Mouse (Mus musculus): ENCODE results near the gene Elp5.
"Not testable (repeated sequence)": the region's sequence is repeated elsewhere in the genome, so short reads cannot be mapped to it uniquely, and the experiment has no call there.

Gene Elp5

DNA sequence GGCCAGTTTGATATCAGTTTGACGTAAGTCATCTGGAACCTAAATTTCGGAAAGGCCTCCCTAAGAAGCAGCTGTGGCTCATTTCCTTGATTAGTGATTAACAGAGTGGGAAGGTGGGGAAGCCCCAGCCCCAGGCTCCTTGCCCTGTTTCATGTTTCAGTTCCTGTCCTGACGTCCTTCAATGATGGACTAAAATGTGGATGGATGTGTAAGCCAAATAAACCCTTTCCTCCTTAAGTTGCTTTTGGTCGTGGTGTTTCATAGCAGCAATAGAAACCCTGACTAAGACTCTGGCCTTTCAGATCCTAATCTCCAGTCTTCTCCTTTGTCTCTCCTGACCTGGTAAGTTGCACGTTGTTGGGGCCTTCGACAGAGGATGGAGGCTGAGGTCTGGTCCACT is 12.1 kb downstream of the Elp5 start:
- in situ Hi-C loops (cut with MboI; ENCODE audit: low pct_unique_long_range_greater_than_20kb in 1 of 2, low sequenced_read_pairs in 2 of 2, unreplicated experiment in 1 of 2) = no loop called here

GRCm38 (mm10) chr11:69968793-69969192 is 13.5 kb downstream of the Elp5 start:
- in situ Hi-C loops (cut with MboI; ENCODE audit: low pct_unique_long_range_greater_than_20kb in 1 of 2, low sequenced_read_pairs in 2 of 2, unreplicated experiment in 1 of 2) = no loop called here

DNA sequence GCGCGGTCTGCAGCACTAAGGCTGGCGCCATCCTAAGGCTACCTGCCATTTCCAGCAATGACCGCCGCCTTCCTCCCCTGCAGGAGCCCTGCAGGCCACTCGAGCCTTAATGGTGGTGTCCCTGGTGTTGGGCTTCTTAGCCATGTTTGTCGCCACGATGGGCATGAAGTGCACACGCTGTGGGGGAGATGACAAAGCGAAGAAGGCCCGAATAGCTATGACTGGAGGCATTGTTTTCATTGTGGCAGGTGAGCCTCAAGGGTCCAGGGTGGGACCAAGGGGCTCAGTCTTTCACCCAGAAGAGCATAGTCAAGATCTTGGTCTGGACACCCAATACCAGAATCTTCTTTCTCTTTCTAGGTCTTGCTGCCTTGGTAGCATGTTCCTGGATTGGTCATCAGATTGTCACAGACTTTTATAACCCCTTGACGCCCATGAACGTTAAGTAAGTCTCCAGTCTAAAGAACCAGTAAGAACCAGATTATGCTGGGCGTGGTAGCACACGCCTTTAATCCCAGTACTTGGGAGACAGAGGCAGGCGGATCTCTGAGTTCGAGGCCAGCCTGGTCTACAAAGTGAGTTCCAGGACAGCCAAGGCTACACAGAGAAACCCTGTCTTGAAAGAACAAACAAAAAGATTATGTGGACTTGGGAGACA is 15.3 kb downstream of the Elp5 start:
- in situ Hi-C loops (cut with MboI; ENCODE audit: low pct_unique_long_range_greater_than_20kb in 1 of 2, low sequenced_read_pairs in 2 of 2, unreplicated experiment in 1 of 2) = no loop called here

DNA sequence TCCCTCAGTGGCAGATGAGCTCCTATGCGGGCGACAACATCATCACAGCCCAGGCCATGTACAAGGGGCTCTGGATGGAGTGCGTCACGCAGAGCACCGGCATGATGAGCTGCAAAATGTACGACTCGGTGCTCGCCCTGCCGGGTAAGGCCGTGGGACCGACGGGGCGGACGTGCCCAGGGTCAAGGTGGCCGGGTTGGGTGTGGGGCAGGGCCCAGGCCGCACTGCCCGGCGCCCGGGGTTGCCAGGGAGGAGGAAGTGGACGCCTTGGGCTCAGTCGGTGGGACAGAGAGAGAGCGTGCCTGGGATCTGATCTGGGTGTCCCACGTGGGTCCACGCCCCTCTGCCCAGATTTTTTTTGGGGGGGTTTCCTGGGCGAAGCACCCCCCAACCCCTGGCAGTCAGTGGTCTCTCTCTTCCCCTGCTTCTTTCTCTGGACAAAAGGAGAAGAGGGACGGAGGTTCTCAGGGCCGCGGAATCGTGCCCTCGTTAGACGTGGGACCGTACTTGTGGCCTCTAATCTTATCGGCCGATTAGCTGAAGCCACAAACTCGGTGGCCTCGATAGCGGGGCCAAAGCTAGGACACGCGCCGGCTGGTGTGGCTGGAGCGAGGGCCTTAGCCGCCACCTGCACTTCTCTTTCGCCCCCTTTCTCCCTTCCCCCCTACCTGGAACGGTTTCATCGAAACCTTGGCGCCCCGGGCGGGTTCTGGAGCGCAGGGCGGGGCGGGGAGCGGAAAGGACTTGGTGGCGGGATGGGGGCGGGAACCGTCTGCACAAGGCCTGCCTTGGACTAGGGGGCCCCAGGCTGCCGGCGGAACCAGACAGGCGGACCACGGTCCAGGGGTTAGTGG is 16.1 kb downstream of the Elp5 start:
- in situ Hi-C loops (cut with MboI; ENCODE audit: low pct_unique_long_range_greater_than_20kb in 1 of 2, low sequenced_read_pairs in 2 of 2, unreplicated experiment in 1 of 2) = no loop called here

GRCm38 (mm10) chr11:69965271-69966005 is 16.9 kb downstream of the Elp5 start:
- in situ Hi-C loops (cut with MboI; ENCODE audit: low pct_unique_long_range_greater_than_20kb in 1 of 2, low sequenced_read_pairs in 2 of 2, unreplicated experiment in 1 of 2) = no loop called here

- in situ Hi-C loops (cut with MboI; ENCODE audit: low pct_unique_long_range_greater_than_20kb in 1 of 2, low sequenced_read_pairs in 2 of 2, unreplicated experiment in 1 of 2) = no loop called here
Observed at GRCm38 (mm10) chr11:69964650-69965270, 17.6 kb downstream of the Elp5 start, which contains the start of gene Cldn7. Gene Cldn7, plus strand, starts transcription at chr11:69964779.

DNA sequence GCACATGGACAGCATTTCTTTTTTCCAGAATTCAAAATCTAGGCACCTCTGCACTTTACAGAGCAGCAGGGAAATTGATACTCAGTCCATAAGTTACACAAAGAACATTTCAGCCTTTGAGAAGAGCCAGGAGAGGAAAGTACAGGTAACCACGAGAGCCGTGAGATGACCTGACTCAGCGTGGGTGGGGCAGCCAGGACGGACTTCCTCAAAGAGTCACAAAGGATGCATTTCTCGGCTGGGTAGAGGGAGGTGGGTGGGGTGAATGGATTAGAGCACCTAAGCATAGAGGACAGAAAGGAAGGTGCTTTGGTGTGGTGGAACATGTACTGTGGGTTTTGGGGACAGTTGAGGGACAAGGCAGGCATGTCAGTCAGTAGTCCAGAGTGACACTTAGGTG is 20.5 kb downstream of the Elp5 start:
- in situ Hi-C loops (cut with MboI; ENCODE audit: low pct_unique_long_range_greater_than_20kb in 1 of 2, low sequenced_read_pairs in 2 of 2, unreplicated experiment in 1 of 2) = no loop called here

DNA sequence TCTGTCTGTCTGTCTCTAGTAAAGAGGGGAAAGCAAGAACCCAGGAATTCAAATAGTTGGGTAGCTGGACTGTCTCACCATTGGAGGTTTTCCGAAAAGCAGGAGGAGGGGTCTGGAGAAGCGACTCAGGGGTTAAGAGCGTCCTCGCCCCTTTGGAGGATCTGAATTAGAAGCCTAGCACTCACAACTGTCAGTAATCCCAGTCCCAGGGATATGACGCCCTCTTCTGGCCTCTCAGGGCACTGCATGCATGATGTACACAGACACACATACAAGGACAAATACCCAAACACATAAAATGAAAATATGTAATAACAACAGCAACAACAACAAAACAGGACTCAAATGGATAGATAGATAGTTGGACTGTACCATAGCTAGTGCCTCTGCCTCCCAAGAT is 21.7 kb downstream of the Elp5 start:
- in situ Hi-C loops (cut with MboI; ENCODE audit: low pct_unique_long_range_greater_than_20kb in 1 of 2, low sequenced_read_pairs in 2 of 2, unreplicated experiment in 1 of 2) = no loop called here

DNA sequence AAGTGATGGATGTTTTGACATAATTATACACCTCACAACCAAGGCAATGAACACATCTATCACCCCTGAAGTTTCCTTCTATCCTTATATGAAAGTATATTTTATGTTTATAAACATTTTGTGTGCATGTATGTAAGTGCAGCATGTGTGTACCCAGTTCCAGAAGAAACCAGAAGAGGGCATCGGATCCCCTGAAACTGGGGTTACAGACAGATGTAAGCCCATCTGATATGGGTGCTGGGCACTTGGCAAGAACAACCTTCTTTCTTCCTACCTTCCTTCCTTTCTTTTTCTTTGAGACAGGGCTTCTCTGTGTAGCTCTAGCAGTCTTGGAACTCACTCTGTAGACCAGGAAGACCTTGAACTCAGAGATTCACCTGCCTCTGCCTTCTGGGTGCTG is 26.1 kb downstream of the Elp5 start:
- in situ Hi-C loops (cut with MboI; ENCODE audit: low pct_unique_long_range_greater_than_20kb in 1 of 2, low sequenced_read_pairs in 2 of 2, unreplicated experiment in 1 of 2) = no loop called here

- in situ Hi-C loops (cut with MboI; ENCODE audit: low pct_unique_long_range_greater_than_20kb in 1 of 2, low sequenced_read_pairs in 2 of 2, unreplicated experiment in 1 of 2) = not testable (repeated sequence)
Observed at GRCm38 (mm10) chr11:69955618-69956017, 26.7 kb downstream of the Elp5 start.

DNA sequence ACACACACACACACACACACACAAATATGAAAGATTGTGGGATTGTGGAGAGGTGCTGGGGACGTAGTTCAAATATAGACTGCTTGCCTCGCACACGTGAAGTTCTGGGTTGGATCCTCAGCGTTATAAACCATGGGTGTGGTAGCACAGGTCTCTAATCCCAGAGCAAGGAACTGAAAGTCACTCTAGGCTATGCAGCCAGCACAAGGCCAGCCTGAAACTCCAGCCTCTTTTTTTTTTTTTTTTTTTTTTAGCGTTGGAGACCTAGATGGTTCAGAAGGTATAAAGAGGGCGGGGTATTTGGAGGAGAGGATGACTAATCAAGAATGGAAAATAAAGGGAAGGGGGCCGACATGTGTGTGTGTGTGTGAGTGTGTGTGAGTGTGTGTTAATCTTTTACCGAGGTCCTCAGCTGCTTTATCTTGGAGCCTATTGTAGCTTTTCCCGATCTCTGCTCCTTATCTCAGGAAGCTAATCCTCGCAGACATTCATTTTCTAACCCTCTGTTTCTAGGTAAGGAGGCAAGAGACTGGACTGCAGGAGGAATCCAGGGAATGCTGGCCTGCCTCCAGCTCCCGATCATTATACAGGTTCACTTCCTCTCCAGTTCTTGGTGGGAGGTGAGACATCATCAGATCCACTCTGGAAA is 28.9 kb downstream of the Elp5 start:
- in situ Hi-C loops (cut with MboI; ENCODE audit: low pct_unique_long_range_greater_than_20kb in 1 of 2, low sequenced_read_pairs in 2 of 2, unreplicated experiment in 1 of 2) = no loop called here

DNA sequence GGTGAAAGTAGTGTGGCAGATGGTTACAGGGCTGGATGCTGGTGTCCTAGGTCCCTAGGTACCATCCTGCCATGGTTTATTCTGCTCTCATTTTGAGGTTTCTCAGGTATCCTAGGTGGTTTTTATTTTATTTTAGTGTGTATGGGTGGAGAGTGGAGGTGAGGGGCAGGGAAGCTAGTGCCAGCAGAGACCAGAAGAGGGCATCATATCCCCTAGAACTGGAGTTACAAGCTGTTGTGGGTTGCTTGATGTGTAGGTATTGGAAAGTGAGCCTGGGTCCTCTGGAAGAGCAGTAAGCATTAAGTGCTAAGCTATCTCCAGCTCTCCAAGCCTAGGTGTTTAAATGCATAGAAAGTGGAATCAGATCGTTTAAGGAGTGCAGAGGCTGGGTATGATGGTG is 30.0 kb downstream of the Elp5 start:
- in situ Hi-C loops (cut with MboI; ENCODE audit: low pct_unique_long_range_greater_than_20kb in 1 of 2, low sequenced_read_pairs in 2 of 2, unreplicated experiment in 1 of 2) = no loop called here

DNA sequence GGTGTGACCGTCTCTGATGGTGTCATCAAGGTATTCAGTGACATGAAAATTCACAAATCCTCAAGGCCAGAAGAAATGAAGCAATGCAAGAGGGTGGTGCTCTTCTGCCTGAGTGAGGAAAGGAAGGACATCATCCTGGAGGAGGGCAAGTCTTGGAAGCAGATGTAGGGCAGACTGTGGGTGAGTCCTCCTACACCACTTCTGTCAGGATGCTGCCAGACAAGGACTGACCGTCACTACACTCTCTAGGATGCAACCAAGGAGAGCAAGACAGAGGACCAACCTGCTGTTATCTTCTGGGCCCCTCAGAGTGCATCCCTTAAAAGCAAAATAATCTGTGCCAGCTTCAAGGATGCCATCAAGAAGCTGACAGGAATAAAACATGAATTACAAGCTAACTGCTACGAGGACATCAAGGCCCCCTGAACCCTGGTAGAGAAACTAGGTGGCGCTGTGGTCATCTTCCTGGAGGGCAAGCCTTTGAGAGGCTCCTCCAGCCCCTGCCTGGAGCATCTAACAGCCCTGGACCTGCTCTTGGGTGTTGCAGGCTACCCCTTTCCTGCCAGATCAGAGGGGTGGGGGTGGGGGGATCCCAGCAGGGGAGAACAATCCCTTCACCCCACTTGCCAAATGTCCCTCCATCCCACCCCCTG is 31.4 kb downstream of the Elp5 start:
- in situ Hi-C loops (cut with MboI; ENCODE audit: low pct_unique_long_range_greater_than_20kb in 1 of 2, low sequenced_read_pairs in 2 of 2, unreplicated experiment in 1 of 2) = no loop called here

DNA sequence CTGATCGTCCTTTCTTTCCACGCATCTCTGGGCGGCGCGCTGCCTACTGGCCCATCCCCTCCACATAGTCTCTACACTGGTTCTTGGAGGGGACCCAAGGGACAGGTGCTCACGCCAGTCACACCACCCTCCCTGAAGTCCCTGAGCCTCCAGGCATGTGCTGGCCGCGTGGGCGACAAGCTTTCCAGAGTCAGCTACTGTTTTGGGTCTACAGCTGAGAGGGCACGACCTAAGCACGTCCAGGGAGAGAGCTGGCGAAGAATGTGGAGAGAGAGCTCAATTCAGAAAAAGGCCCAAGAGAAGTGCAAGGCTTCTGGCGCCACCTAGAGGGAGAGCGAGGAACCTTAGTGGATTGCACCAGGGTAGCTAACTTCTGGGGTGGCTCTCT is 33.6 kb downstream of the Elp5 start:
- in situ Hi-C loops (cut with MboI; ENCODE audit: low pct_unique_long_range_greater_than_20kb in 1 of 2, low sequenced_read_pairs in 2 of 2, unreplicated experiment in 1 of 2) = no loop called here

DNA sequence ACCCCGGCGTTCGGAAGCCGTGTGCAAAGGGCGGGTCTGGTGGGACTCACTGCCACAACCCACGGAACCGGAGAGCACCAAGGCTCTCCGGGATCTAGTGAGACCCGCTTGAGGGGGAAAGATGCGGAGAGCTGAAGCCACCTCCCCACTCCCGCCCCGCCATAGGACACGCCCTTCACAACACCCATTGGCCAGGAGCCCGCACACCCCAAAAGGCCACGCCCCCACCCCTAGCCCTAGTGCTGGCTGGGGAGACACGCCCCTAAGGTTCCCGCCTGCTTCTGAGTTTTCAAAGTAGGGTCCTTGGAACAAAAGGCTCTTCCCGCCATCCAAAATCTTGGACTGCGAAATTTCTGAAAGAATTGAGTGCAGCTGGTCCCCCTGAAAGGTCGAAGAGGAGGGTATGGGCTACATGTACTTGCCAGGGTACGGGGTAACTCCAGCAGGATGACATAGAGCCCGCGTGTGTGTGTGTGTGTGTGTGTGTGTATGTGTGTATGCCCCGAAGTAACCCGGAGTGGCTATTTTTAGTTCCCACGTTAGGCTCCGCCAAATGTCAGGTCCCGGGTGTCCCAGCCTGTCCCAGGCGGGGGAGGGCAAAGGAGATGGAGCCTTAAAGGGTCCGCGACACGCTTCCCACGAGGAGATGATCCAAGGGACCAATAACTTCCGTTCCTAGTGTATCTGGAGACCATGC is 34.1 kb downstream of the Elp5 start, which contains the start of gene Slc2a4:
Gene Slc2a4 (minus strand): TSS at position 123 of the 697 bp plus-strand sequence.
- in situ Hi-C loops (cut with MboI; ENCODE audit: low pct_unique_long_range_greater_than_20kb in 1 of 2, low sequenced_read_pairs in 2 of 2, unreplicated experiment in 1 of 2) = no loop called here

- in situ Hi-C loops (cut with MboI; ENCODE audit: low pct_unique_long_range_greater_than_20kb in 1 of 2, low sequenced_read_pairs in 2 of 2, unreplicated experiment in 1 of 2) = no loop called here
Observed at GRCm38 (mm10) chr11:69947337-69948065, 34.8 kb downstream of the Elp5 start.
